ENCODE assay signal across 8 mouse cellular contexts in the genomic region with DNA sequence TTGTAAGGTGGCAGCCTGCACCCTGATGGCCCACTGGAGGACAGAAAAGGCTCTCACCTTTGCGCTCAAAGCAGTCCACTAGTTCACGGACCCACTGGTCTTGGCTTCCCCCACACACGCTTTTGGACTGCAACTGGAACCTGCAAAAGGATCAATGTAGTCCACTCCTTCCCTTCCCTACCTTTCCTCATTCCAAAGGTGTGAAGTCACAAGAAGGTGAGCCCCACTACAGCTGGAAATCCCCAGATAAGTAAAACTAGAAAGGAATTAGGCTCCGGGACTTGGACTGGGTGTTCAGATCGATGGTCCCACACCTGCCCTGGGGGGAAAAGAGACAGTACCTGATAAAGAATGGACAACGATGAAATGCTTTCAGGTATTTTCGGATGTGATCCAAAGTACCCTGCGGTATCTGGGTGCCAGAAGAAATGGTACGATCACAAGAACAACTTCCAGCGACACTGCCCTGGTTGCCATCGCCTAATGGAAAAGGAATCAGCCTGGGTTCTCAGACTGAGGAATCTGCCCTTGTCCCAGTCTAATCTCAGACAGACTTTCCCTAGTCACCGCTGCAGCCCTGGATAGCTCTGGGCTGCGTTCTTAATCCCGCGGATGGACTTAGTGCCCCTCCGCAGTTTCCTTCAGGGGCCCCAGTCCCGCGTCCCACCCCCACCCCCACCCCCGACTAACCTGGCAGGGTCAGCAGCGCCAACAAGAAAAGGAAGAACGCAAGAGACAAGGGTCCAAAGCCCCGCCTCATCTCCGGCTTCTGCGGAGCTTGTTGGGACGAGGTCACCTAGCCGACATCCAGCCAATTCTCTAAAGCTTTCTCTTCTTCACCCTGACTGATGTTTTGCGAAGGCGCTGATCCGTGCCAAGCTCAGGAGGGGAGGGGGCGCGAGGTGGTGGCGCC. TPM values are rescaled to one million over a fixed set of nuclear protein-coding genes. Genes with fewer than 3 reads are reported as not detected.
DNase-seq lines count a peak whose midpoint lies in the region; ATAC-seq lines count a peak whose summit lies in the region.

Gene Zmynd15 (plus strand): TSS at position 746 of the 913 bp plus-strand sequence.

- DNase-seq in heart, postnatal 36 days = no peak
- peak; percentile 11 for DNase-seq in embryo, embryonic 10 days (ENCODE audit: low spot score)
- no peak for DNase-seq in frontal cortex, adult 2 months (ENCODE audit: extremely low spot score in 1 of 2, low spot score in 1 of 2)
- DNase-seq in adrenal gland, adult 8-10 months = no peak
- no peak for DNase-seq in adrenal gland, postnatal 14 days

- H3K9ac ChIP-seq in heart, embryonic 12.5 days = peak within 1 kb of the TSS; percentile 78
- peak within 1 kb of the TSS; percentile 56 for H3K9ac ChIP-seq in intestine, embryonic 15.5 days
- H3K9ac ChIP-seq in midbrain, embryonic 16.5 days (ENCODE audit: low read depth, low read length) = peak within 1 kb of the TSS; percentile 64

- H3K4me1 ChIP-seq in heart, embryonic 12.5 days (replicated peaks) = peaks cover 5% of the 10 kb centered on the region
- H3K4me1 ChIP-seq in intestine, embryonic 15.5 days (replicated peaks) = peaks cover 14% of the 10 kb centered on the region
- peaks cover 5% of the 10 kb centered on the region; the same call in 1 of the 2 replicates for H3K4me1 ChIP-seq in midbrain, embryonic 16.5 days (ENCODE audit: control insufficient read depth, insufficient read depth, low read length)

- intact Hi-C loops in heart, postnatal 36 days (cut with DNase I) = no loop called here

- H3K36me3 ChIP-seq in heart, embryonic 12.5 days = 0 out of 2 replicates have a peak, but pooled peaks cover 9% of the 10 kb centered on the region
- no peaks in the 10 kb centered on the region for H3K36me3 ChIP-seq in intestine, embryonic 15.5 days
- H3K36me3 ChIP-seq in midbrain, embryonic 16.5 days (ENCODE audit: control insufficient read depth, insufficient read depth, low read length) = no peaks in the 10 kb centered on the region

- peaks cover 3% of the 10 kb centered on the region; the same call in 1 of the 2 replicates for H3K9me3 ChIP-seq in heart, embryonic 12.5 days (replicated peaks)
- no peaks in the 10 kb centered on the region for H3K9me3 ChIP-seq in intestine, embryonic 15.5 days
- no peaks in the 10 kb centered on the region; the same call in 1 of the 2 replicates for H3K9me3 ChIP-seq in midbrain, embryonic 16.5 days (replicated peaks; ENCODE audit: control insufficient read depth, low read length, poor library complexity, severe bottlenecking)

- peaks cover 36% of the 10 kb centered on the region for H3K27me3 ChIP-seq in heart, embryonic 12.5 days (replicated peaks)
- H3K27me3 ChIP-seq in intestine, embryonic 15.5 days (replicated peaks) = peaks cover 8% of the 10 kb centered on the region; the same call in 1 of the 2 replicates
- peaks cover 24% of the 10 kb centered on the region for H3K27me3 ChIP-seq in midbrain, embryonic 16.5 days (ENCODE audit: control insufficient read depth, insufficient read depth, low read depth, low read length)

- ATAC-seq in heart, embryonic 12.5 days (ENCODE audit: insufficient number of reproducible peaks, low FRiP score) = no peak; the same call in 1 of the 2 replicates
- ATAC-seq in intestine, embryonic 15.5 days = peak; percentile 15; the same call in 1 of the 2 replicates
- no peak for ATAC-seq in midbrain, embryonic 16.5 days

- no peak within 1 kb of the TSS for H3K27ac ChIP-seq in heart, embryonic 12.5 days (ENCODE audit: poor library complexity, severe bottlenecking)
- H3K27ac ChIP-seq in intestine, embryonic 15.5 days = no peak within 1 kb of the TSS
- H3K27ac ChIP-seq in midbrain, embryonic 16.5 days (ENCODE audit: low read length) = no peak within 1 kb of the TSS

- WGBS in heart, embryonic 12.5 days = 14% methylated on average over 32 of the region's 32 CpGs
- 13% methylated on average over 31 of the region's 32 CpGs for WGBS in intestine, embryonic 15.5 days
- WGBS in midbrain, embryonic 16.5 days = 20% methylated on average over 32 of the region's 32 CpGs

- peak within 1 kb of the TSS; percentile 95 for H3K4me2 ChIP-seq in heart, embryonic 12.5 days
- H3K4me2 ChIP-seq in intestine, embryonic 15.5 days (replicated peaks) = peak within 1 kb of the TSS; percentile 95
- peak within 1 kb of the TSS; percentile 72 for H3K4me2 ChIP-seq in midbrain, embryonic 16.5 days (ENCODE audit: low read length)

- H3K4me3 ChIP-seq in heart, embryonic 12.5 days = peak within 1 kb of the TSS; percentile 68
- peak within 1 kb of the TSS; percentile 52 for H3K4me3 ChIP-seq in intestine, embryonic 15.5 days (replicated peaks)
- peak within 1 kb of the TSS; percentile 37 for H3K4me3 ChIP-seq in midbrain, embryonic 16.5 days (ENCODE audit: low read depth, low read length)

RNA-seq across cellular contexts. Expression of gene Zmynd15, which starts in this region (rescaled TPM):
- 1.9 and 2.9 TPM in 2 replicates for polyA plus RNA-seq in heart, embryonic 12.5 days (2016; fragmentation: Nextera tagmentation; extraction: Ambion mirVana)
- 1 to 10 TPM; 1.8 to 2.2 TPM for total RNA-seq in heart, postnatal 36 days (2021)
- polyA plus RNA-seq in intestine, embryonic 15.5 days (2015; fragmentation: Nextera tagmentation; extraction: Ambion mirVana) = 0.78 and 1.2 TPM in 2 replicates
- polyA plus RNA-seq in midbrain, embryonic 16.5 days (2015; fragmentation: Nextera tagmentation; extraction: Ambion mirVana) = 0.35 and 0.49 TPM in 2 replicates
- 0.57 and 0.72 TPM in 2 replicates for polyA plus RNA-seq in frontal cortex, adult 2 months (2012; rRNA removed)
- total RNA-seq in adrenal gland, adult 8-10 months (2022) = 1 to 10 TPM; 1.7 to 4.3 (median 3.0) TPM
- total RNA-seq in adrenal gland, postnatal 14 days (2021) = 1.3 and 1.5 TPM in 2 replicates
